Mouse (Mus musculus) liver, embryonic 13.5 days (tissue): ENCODE results near the gene Gm9964. TPM values are rescaled to one million over a fixed set of nuclear protein-coding genes. Genes with fewer than 3 reads are reported as not detected.
A peak's percentile ranks its signal among the peaks of the same experiment; 100 is the strongest.

Experiments
- ATAC-seq: fragments of 200-750 bp; cut with Nextera tagmentation; 2 replicates; pipeline ENCODE4 v1.8.0; 2017; ENCODE audit warnings: low read depth, mild to moderate bottlenecking, moderate number of reproducible peaks, moderate library complexity
- DNase-seq: peaks from one replicate; pipeline ENCODE4 v3.0.0; 2022
- H3K27ac ChIP-seq: fragments of 300-500 bp; sonication (generic); 2 replicates; pipeline ENCODE4 v1.5.1; 2015; ENCODE audit warnings: moderate library complexity, mild to moderate bottlenecking, inconsistent platforms
- H3K27me3 ChIP-seq: fragments of 300-500 bp; sonication (generic); 2 replicates; pipeline ENCODE4 v1.6.1; 2015; ENCODE audit warnings: mild to moderate bottlenecking, inconsistent platforms
- H3K36me3 ChIP-seq: fragments of 300-500 bp; sonication (generic); 2 replicates; pipeline ENCODE4 v1.6.1; 2015; ENCODE audit warnings: mild to moderate bottlenecking, inconsistent platforms
- H3K4me1 ChIP-seq: fragments of 300-500 bp; sonication (generic); replicated peaks from 2 replicates; pipeline ENCODE4 v1.6.1; 2015; ENCODE audit warnings: inconsistent platforms
- H3K4me2 ChIP-seq: fragments of 300-500 bp; sonication (generic); 2 replicates; pipeline ENCODE4 v1.6.1; 2015; ENCODE audit warnings: inconsistent platforms, mild to moderate bottlenecking, moderate library complexity
- H3K4me3 ChIP-seq: fragments of 300-500 bp; sonication (generic); replicated peaks from 2 replicates; pipeline ENCODE4 v1.5.1; 2015; ENCODE audit warnings: mild to moderate bottlenecking, inconsistent platforms
- H3K9ac ChIP-seq: fragments of 300-500 bp; sonication (generic); 2 replicates; pipeline ENCODE4 v1.6.1; 2015; ENCODE audit warnings: mild to moderate bottlenecking, inconsistent platforms
- H3K9me3 ChIP-seq: fragments of 300-500 bp; sonication (generic); replicated peaks from 2 replicates; pipeline ENCODE4 v1.6.1; 2016; ENCODE audit warnings: inconsistent platforms
- WGBS: fragments of 180-500 bp; shearing (Covaris S2); methylation state at CpG from one replicate; pipeline ENCODE4 v1.1.7; 2015; ENCODE audit not compliant: insufficient replicate concordance; 5-methylcytosine and 5-hydroxymethylcytosine counted together
- polyA plus RNA-seq: library from polyadenylated mRNA; unstranded; fragments of >200 nt; fragmentation: Nextera tagmentation; extraction: Ambion mirVana; gene quantifications from 2 replicates; pipeline ENCODE4 v1.2.1, GENCODE M21; 2015

Gene Gm9964
- polyA plus RNA-seq = not detected in 2 replicates

GRCm38 (mm10) chr11:79296856-79297491 is at the start of gene Gm9964:
Gene Gm9964 (minus strand): TSS chr11:79296906.
- no peak within 1 kb of the TSS for H3K4me2 ChIP-seq
- H3K4me3 ChIP-seq = no peak within 1 kb of the TSS
- no peak within 1 kb of the TSS for H3K27ac ChIP-seq
- no peak within 1 kb of the TSS for H3K9ac ChIP-seq
- no peaks in the 10 kb centered on the region for H3K4me1 ChIP-seq
- no peak for ATAC-seq
- H3K9me3 ChIP-seq = no peaks in the 10 kb centered on the region
- H3K27me3 ChIP-seq = no peaks in the 10 kb centered on the region
- no peak for DNase-seq
- no peaks in the 10 kb centered on the region for H3K36me3 ChIP-seq
- 32% methylated on average over 5 of the region's 5 CpGs for WGBS

GRCm38 (mm10) chr11:79339808-79340781 is 43.4 kb upstream of the Gm9964 start:
- Histone ChIP-seq H3K9ac (peak overlapping the region; percentile 91), H3K36me3 (no peaks in the 10 kb centered on the region), H3K27me3 (no peaks in the 10 kb centered on the region), H3K4me1 (peaks cover 23% of the 10 kb centered on the region), H3K9me3 (0 out of 2 replicates have a peak, but pooled peaks cover 4% of the 10 kb centered on the region), H3K27ac (peak overlapping the region; percentile 72), H3K4me2 (peak overlapping the region; percentile 90), H3K4me3 (peak overlapping the region; percentile 87)
- DNase-seq = no peak
- 2% methylated on average over 48 of the region's 63 CpGs for WGBS
- ATAC-seq = peak; percentile 70

- ATAC-seq (peak; percentile 87), DNase-seq (peak; percentile 86)
- Histone ChIP-seq H3K27ac (peak within 1 kb of the TSS; percentile 72), H3K9me3 (0 out of 2 replicates have a peak, but pooled peaks cover 4% of the 10 kb centered on the region), H3K27me3 (no peaks in the 10 kb centered on the region), H3K9ac (peak within 1 kb of the TSS; percentile 91), H3K4me2 (peak within 1 kb of the TSS; percentile 90), H3K36me3 (no peaks in the 10 kb centered on the region), H3K4me3 (peak within 1 kb of the TSS; percentile 87), H3K4me1 (peaks cover 23% of the 10 kb centered on the region)
- WGBS = 1% methylated on average over 49 of the region's 49 CpGs
These were observed 42.6 kb upstream of the Gm9964 start, which contains the start of gene Nf1 for GRCm38 (mm10) chr11:79339234-79339807. Gene Nf1 (plus strand): TSS chr11:79339693.

GRCm38 (mm10) chr11:79338621-79339020 is 41.9 kb upstream of the Gm9964 start:
- peaks cover 23% of the 10 kb centered on the region for H3K4me1 ChIP-seq
- DNase-seq (no peak), ATAC-seq (no peak)
- WGBS = 34% methylated on average over 4 of the region's 4 CpGs
- H3K9ac ChIP-seq = peak overlapping the region; percentile 91
- H3K9me3 ChIP-seq = 0 out of 2 replicates have a peak, but pooled peaks cover 4% of the 10 kb centered on the region
- no peaks in the 10 kb centered on the region for H3K36me3 ChIP-seq
- H3K4me2 ChIP-seq = peak overlapping the region; percentile 90
- no peak overlapping the region; the same call in 1 of the 2 replicates for H3K27ac ChIP-seq
- H3K27me3 ChIP-seq = no peaks in the 10 kb centered on the region
- H3K4me3 ChIP-seq = peak overlapping the region; percentile 87

- Histone ChIP-seq H3K36me3 (no peaks in the 10 kb centered on the region), H3K4me3 (no peak overlapping the region), H3K9ac (no peak overlapping the region), H3K4me2 (no peak overlapping the region), H3K27me3 (peaks cover 3% of the 10 kb centered on the region; the same call in 1 of the 2 replicates), H3K9me3 (0 out of 2 replicates have a peak, but pooled peaks cover 4% of the 10 kb centered on the region), H3K4me1 (peaks cover 34% of the 10 kb centered on the region), H3K27ac (no peak overlapping the region)
- 72% methylated on average over 5 of the region's 5 CpGs for WGBS
- no peak for ATAC-seq
- DNase-seq = no peak
These were observed 40.1 kb upstream of the Gm9964 start for GRCm38 (mm10) chr11:79336722-79337267.

GRCm38 (mm10) chr11:79335077-79335476 is 38.4 kb upstream of the Gm9964 start:
- Histone ChIP-seq H3K4me1 (peaks cover 21% of the 10 kb centered on the region), H3K4me3 (no peak overlapping the region), H3K27me3 (peaks cover 4% of the 10 kb centered on the region; the same call in 1 of the 2 replicates), H3K36me3 (no peaks in the 10 kb centered on the region), H3K9ac (no peak overlapping the region), H3K4me2 (no peak overlapping the region), H3K27ac (no peak overlapping the region), H3K9me3 (0 out of 2 replicates have a peak, but pooled peaks cover 4% of the 10 kb centered on the region)
- whole genome bisulfite sequencing = 85% methylated on average over 6 of the region's 6 CpGs
- DNase-seq = no peak
- no peak for ATAC-seq

- Histone ChIP-seq H3K4me1 (peaks cover 11% of the 10 kb centered on the region; the same call in 1 of the 2 replicates), H3K9me3 (no peaks in the 10 kb centered on the region), H3K4me3 (no peak overlapping the region), H3K9ac (no peak overlapping the region), H3K27ac (no peak overlapping the region), H3K27me3 (peaks cover 4% of the 10 kb centered on the region; the same call in 1 of the 2 replicates), H3K4me2 (no peak overlapping the region), H3K36me3 (no peaks in the 10 kb centered on the region)
- ATAC-seq (no peak), DNase-seq (no peak)
- WGBS = 68% methylated on average over 1 of the region's 1 CpGs
These were observed 32.9 kb upstream of the Gm9964 start for GRCm38 (mm10) chr11:79329585-79329984.

GRCm38 (mm10) chr11:79328060-79328459 is 31.4 kb upstream of the Gm9964 start:
- 59% methylated on average over 4 of the region's 4 CpGs for WGBS
- H3K27ac ChIP-seq = no peak overlapping the region
- ATAC-seq = no peak
- H3K4me3 ChIP-seq = no peak overlapping the region
- H3K9ac ChIP-seq = no peak overlapping the region
- no peaks in the 10 kb centered on the region for H3K36me3 ChIP-seq
- H3K27me3 ChIP-seq = peaks cover 4% of the 10 kb centered on the region; the same call in 1 of the 2 replicates
- peaks cover 10% of the 10 kb centered on the region; the same call in 1 of the 2 replicates for H3K4me1 ChIP-seq
- H3K4me2 ChIP-seq = no peak overlapping the region
- DNase-seq = no peak
- H3K9me3 ChIP-seq = no peaks in the 10 kb centered on the region

- Histone ChIP-seq H3K27me3 (peaks cover 4% of the 10 kb centered on the region; the same call in 1 of the 2 replicates), H3K4me1 (0 out of 2 replicates have a peak, but pooled peaks cover under 1% of the 10 kb centered on the region), H3K9me3 (no peaks in the 10 kb centered on the region), H3K9ac (no peak overlapping the region), H3K4me3 (no peak overlapping the region), H3K27ac (no peak overlapping the region), H3K4me2 (no peak overlapping the region), H3K36me3 (no peaks in the 10 kb centered on the region)
- WGBS = 42% methylated on average over 4 of the region's 4 CpGs
- DNase-seq (no peak), ATAC-seq (no peak)
These were observed 30.4 kb upstream of the Gm9964 start for GRCm38 (mm10) chr11:79327106-79327505.

GRCm38 (mm10) chr11:79325663-79326062 is 29.0 kb upstream of the Gm9964 start:
- Histone ChIP-seq H3K36me3 (no peaks in the 10 kb centered on the region), H3K4me3 (no peak overlapping the region), H3K4me1 (no peaks in the 10 kb centered on the region), H3K27me3 (no peaks in the 10 kb centered on the region), H3K9ac (no peak overlapping the region), H3K9me3 (no peaks in the 10 kb centered on the region), H3K27ac (no peak overlapping the region), H3K4me2 (no peak overlapping the region)
- ATAC-seq (no peak), DNase-seq (no peak)
- WGBS = 39% methylated on average over 8 of the region's 8 CpGs
